Mouse (Mus musculus) heart, adult 8-10 months (tissue): ENCODE results near the gene Uba2. TPM values are rescaled to one million over a fixed set of nuclear protein-coding genes. Genes with fewer than 3 reads are reported as not detected.
"Not testable (repeated sequence)": the region's sequence is repeated elsewhere in the genome, so short reads cannot be mapped to it uniquely, and the experiment has no call there.

ENCODE experiments used
- DNase-seq: peaks from one replicate; pipeline ENCODE4 v3.0.0; 2022; ENCODE audit warnings: low spot score
- total RNA-seq, 4 experiments: library from RNA; stranded (reverse); gene quantifications; 2 replicates each; pipeline ENCODE4 v1.2.4; 2022

The Uba2 gene
- 10 to 100 TPM; 26.8 to 32.8 (median 29.9) TPM for total RNA-seq

DNA sequence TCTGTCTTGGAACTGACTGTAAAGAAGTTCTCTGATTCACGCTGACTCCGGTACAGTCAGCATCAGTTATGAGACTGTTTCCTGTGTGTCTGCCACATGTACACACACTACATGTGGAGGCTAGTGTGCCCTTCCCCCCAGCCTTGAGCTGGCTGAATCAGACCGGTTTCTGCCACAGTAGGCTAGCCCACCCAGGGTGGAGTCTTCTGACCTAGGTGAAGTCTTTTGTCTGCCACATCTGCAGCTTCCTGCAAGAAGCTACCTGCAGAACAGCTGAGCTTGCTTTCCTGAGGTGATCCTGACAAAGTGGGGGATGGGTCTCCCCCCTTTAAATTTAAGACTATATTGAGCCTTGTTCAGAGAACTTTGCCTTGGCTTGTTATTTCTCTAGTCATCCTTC, at the start of gene Uba2:
Gene Uba2, minus strand, starts transcription at position 146 of the 400 bp plus-strand sequence.
- DNase-seq, result no peak

DNA sequence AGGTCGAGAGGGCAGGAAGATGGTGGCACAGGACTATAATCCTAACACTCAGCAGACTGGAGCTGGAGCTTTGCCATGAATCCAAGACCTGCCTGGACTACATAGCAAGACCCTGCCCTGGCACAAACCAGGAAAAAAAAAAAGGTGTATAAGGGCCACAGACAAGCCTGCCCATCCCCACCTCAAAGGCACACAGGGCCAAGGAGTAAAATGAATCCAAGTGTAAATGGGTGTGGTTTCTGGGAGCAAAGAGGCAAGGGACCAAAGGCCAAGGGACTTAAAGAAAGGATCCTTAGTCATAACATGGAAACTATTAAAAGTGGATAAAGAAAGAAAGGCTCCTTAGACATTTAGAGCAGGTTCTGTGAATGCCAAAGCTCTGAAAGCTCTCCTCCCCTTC, 49.1 kb upstream of the Uba2 start:
- no peak for DNase-seq

DNA sequence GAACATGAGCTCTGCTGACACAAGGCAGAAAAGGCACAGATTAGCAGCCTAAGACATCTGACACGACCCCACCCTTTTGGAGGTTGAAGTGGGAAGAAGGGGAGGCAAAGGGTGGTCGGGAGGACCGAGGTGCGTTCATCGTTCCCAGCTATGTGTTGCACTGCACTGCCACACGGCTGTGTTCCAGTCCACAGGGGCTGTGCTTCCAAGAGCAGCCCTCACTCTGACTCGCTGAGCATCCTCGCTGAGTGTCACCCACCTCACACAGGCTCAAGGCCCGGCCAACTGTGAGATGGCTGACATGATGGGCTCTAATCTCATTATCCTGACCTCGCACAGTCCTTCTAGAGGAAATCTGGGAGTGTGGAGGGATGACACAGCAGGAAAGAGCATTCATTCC, 47.1 kb upstream of the Uba2 start:
- DNase-seq, result no peak

DNA sequence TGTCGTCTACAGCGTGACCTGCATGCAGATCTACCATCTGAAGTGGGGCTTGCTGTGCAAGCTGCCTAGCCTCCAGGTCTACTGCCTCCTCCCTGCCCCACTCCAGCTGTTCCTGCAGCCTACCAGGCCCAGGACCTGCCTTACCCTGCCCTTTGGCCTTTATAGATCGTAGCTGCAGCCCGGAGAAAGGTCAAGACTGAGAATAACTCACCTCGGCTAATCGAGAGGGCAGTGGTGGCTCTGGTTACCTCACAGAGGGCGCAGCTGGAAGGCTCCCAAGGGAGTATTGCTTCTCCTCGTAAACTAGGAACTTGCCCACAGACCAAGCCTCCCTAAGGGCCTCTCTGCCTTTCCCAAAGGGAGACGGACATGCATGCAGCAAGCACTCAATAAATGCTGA, 46.1 kb upstream of the Uba2 start:
- DNase-seq, result no peak

DNA sequence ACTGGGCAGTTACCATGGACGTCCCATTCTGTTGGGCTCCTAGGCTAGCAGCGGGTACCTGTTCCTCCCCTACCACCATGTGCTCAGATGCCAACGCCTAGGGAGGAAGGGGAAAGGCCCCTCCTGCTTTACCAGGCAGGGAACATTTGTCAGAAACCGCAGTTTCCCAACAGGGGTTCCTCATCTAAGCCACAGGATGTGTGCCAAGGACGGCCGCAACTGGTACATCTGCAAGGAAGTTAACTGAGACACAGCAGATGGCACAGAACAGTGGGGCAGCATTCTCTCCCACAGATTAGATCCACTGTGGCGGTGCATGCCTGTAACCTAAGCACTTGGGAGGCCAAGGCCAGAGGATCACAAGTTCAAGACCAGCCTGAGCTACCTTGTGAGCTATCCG, 45.2 kb upstream of the Uba2 start:
- DNase-seq, result no peak

DNA sequence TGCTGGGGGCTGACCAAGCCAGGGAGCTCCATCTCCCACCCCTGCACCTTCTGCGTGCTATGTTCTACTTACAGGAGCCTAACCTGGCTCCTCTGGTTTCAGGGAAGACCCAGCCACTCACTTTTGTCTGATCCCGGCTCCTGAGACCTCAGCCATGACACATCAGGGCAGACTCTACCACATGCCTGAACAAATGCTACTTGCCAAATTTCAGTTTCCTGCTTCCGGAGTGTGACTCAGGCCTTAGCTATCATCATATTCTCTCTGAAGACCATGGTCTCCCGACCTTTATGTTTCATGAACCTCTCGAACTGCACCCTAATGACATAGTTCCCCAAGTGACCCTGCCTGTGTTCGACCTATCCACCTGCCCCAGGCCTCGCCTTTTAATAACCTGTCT, 43.9 kb upstream of the Uba2 start:
- DNase-seq, result no peak

DNA sequence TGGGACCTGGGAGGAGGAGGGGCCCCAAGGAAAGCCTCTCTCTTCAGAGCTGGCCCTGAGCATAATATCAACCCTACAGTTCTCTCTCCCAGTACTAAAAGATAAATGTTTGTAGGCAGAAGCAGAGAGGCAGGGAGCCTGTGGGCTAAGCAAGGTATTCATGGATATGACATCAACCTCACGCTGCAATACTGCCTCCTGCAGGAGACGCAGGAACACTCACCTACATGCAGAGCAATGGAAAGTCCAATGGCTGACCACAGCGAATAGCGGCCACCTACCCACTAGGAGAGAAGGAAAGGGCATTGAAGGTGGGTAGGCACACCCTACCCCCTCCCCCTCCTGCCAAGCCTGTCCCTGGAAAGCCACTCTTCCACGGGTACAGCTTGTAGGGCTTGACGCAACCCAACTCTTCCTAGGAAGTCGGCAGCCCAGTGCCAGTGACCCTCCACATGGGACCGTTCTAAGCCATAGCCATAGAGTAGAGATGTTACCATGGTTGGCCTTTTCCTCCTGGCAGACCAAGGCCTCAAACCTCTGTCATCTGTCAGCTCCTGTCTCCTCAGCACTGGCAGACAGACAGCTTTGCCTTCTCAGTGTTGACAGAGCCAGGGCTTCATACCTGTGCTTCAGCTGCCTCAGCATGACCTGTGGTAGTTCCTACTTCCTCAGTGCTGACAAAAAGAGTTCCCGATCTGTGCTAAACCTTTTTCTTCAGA, 38.8 kb upstream of the Uba2 start:
- no peak for DNase-seq

DNA sequence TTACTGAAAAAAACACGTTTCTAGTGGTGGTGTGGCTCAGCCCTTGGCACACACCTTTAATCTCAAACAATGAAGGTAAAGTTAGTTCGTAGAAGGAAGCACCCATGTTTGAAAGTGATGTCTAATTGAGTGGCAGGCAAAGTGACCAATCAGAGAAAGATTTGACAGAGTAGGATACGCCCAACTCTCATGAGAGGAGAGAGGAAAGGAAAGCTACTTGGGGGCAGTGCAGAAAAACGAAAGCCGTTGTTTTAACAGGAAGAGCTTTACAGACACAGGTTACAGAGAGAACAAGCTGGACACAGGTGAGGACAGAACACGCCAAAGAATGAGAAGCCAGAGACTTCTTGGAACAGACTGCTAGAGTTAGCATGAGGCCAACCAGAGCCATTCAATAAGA, 36.9 kb upstream of the Uba2 start:
- DNase-seq, result no peak

DNA sequence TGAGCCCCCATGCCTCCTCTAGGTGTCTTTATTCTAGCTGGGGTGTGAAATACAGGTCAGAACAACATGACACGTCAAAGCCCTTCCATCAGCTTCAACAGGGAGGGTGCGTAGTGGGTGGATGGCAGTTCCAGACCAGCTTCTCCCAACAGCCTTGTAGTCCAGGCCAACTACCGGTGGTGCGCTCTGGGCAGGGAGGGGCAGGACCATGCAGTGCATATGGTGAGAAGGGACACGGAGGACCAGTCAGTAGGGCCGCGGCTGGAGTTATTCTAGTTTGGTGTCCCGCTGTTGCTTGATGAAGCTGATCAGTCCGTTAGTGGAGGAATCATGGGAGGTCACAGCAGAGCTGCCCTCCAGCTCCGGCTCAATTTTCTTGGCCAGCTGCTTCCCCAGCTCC, 32.7 kb upstream of the Uba2 start:
- DNase-seq, result not testable (repeated sequence)

DNA sequence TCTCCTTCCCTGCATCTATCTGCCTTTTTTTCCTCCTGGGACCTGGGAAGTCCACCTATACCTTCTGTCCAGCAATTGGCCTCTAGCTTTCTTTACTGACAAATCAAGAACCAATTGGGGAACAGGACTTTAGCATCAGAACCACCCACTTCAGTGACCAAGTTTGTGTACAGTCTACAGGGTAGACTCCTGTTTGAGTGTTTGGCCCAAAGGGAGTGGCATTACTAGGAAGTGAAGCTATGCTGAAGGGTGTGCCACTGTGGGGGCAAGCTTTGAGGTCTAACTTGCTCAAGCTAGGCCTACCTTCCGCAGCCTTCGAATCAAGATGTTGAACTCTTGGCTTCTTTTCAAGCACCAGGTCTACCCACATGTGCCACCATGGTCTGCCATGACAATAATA, 31.4 kb upstream of the Uba2 start:
- DNase-seq, result no peak

DNA sequence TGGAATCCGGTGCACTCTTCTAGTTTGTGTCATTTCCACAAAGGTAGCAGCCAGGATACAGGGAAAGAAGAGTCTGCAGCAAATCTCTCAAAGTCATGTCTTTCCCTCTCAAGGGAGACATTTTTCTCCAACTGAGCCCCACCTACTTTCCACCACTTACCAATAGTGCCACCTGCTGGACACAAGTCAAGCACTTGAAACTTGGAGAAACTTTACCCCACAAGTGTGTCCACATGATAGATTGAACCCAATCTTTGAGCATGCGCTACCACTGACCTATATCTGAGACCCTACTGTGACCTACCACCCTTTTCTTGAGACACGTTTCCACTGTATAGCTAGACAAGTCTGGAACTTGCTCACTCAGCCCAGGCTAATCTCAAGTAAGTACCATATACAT, 28.9 kb upstream of the Uba2 start:
- DNase-seq, result peak; percentile 26

DNA sequence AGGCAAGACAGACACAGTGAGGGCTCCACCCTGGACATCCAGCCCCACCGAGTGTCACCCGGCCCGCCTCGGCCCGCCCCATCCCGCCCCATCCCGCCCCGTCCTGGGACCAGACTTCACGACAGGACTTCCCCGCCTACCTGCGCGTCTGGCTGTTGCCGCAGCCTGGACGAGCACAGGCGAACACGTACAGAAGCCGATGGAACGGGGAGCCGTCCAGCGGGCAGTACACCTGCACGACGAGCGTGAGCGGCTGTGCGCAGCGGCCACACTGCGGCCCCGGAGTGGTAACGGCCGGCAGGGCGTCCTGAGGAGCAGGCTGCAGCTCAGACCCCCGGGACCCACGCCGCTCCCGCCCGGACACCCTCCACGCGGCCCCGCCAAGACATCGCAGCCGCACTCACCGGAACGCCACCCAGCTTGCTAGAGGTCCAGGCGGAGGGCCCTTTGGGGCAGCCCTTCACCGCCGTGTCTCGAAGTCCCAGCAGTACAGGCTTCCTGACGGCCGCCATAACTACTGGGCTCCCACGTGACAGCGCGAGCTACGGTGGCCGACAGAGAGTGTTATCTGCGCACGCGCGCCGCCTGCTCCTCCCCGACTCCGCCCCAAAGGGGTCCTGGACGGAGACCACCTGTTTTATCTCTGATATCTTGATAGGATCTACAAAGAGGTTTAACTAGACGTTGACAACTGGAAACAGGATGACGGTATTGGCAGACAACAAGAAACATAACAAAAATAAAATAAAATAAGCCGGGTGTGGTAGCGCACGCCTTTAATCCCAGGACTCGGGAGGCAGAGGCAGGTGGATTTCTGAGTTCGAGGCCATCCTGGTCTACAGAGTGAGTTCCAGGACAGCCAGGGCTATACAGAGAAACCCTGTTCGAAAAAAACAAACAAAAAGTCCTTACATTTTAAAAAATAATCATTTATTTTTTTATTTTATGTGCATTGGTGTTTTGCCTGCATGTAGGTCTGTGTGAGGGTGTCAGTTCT, 27.0 kb upstream of the Uba2 start, which contains the start of gene Pdcd2l:
Gene Pdcd2l, minus strand, starts transcription at position 530 of the 997 bp plus-strand sequence.
- DNase-seq, result peak; percentile 89

DNA sequence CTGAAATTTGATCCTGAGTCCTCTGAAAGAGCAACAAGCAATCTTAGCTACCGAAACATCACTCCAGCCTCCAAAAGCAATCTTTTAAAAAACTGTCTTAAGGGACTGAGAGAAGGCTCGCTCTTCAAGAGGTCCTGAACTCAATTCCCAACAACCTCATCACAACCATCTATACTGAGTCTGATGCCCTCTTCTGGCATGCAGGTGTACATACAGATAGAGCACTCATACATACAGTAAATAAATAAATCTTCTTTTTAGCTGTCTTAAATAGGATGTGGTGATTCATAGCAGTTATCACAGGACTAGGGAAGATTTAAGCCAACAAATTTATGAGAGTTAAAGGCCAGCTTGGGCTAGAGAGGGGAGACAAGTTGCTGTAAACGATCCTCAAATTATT, 26.2 kb upstream of the Uba2 start:
- no peak for DNase-seq

DNA sequence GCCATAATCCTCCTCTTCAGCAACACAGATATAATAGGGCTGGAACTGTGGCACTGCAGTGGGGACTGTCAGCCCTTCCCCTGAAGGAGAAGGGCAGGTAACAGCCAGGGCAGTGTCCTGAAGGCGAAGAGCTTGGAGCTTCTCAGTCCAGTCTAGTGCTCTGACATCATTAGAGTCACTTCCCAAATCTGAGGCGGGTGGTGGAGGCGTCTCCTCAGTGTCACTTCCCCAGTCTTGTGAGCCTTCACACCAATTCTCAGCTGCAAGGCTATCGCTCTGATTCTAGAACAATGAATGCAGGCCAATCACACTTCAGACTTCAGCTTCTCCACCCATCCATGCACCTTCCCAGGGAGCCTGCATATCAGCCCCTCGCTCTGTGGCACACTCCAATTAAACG, 23.4 kb upstream of the Uba2 start:
- DNase-seq, result no peak

DNA sequence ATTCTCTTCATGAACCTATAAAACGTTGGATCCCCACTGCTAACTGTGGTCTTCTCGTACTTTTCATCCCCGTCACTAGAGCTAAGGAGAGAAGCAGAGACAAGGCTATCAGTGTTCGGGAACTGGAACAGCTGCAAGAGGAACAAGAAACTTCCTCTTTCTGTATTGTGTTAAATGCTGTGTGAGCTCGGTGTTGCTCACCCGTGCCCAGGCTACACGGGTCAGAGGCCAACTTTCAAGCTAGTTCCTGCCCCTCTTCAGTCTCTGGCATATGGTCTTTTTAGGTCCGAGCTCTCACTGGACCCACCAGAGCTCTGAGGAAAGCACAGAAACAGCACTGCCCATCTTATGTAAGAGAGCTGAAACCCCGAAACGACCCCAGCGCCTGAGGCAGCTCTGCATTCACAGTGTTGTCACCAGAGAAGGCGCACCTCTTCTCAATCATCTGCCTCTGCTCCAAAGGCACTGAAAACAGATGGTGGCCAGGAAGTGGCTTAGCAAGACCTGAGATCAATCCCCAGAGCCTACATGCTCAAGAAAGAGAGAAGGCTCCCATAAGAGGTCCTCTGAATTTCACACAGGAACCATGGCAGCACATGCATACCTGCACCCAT, 20.1 kb upstream of the Uba2 start:
- no peak for DNase-seq

DNA sequence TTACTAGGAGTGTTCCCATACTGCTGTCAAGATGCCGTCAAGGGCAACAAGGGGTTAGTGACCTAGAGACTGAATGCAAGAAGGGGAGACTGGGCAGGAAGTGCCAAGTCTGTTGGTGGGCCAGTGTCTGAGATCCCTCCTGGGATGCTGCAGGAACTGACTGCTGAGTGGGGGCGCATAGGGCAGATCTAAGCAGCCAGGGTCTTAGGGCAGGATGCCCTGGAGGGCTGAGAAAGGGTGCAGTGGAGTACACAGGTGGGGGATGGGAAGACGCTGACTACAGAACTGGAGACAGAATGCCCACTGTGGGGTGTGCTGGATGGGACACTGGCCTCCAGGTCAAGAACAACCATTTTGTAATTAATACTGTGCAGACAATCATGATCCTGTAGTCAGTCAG, 14.4 kb upstream of the Uba2 start:
- no peak for DNase-seq

DNA sequence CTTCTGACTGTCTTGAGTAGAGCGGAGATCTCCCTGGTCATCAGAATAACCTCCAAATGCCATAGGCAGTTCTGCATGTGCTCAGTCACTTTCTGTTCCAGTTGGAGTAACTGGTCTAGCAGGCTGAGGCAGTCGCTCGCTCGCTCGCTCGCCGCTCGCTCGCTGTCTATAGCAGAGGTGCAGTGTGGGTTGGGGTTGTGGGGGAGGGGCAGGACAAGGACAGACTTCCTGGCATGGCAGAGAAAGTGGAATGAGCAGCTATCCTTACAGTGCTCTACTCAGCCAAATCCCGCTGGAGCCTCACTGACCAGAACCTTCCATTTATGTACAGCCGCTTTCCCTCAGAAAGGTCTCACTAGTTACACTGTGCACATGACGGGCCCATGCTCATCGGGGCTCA, 14.0 kb upstream of the Uba2 start:
- DNase-seq, result no peak

DNA sequence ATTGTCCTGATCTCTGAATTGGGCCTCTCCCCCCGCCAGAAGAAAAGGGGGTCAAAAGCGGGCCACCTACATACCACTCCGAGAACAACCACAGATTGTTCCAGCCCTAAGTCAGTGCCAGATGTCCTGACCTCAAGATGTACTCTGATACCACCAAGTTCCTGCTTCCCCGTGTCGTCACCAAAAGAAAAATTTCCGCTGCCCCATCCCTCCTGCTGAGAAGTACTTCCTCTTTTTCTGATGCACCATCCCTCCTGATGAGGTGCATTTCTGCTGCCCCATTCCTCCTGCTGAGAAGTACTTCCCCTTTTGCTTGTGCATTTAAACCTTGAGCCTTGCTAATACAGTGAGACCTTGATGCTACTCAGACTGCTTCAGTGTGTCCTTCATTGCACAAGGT, 6.8 kb upstream of the Uba2 start:
- DNase-seq, result not testable (repeated sequence)

DNA sequence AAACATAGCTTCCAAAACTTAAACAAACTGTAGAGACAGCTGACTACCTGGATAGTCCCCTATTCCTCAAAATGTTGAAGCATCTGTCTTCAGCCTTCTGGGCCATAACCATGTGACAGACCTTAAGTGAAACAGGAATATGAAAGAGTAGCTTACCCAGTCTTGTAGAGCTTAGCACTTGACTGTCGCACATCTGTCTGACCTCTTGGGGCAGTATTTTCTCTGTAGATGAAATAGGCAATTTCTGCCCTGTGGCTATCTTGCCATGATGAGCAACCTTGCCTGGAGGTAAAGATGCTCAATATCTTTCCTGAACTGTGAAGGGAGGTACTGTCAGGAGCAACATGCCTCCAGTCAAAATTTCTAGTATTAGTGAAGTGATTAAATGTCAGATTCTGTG, 2.9 kb upstream of the Uba2 start:
- DNase-seq, result no peak

DNA sequence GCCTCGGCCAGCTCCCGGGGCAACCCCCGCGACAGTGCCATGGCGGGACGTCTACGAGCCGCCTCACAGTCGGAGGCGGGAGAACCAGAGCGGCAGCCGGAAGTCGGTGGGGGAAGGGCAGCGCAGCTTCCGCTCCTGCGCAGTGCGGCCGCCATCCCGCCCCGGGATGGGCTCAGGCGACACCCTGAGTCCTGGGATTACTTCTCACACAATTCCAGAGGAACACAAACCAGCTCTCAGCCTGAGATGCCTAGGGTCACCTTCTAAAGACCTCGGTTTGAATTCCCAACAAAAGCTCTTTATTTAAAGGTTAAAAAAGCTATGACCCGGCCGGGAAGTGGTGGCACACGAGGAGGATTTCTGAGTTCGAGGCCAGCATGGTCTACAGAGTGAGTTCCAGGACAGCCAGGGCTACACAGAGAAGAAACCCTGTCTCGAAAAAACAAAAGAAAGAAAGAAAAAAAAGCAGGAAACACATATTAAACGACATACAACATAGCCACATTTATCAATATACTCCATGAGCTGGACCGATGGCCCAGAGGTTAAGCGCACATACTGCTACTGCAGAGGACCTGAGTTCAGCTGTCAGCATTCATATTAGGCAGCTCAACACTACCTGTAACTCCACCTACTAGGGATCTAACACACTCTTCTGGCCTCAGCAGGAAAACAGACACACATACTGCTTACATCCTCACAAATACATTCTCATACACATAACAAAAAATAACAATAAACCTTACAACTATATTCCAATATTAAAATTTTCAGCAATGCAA, 738 bp downstream of the Uba2 start:
- DNase-seq, result peak; percentile 93

DNA sequence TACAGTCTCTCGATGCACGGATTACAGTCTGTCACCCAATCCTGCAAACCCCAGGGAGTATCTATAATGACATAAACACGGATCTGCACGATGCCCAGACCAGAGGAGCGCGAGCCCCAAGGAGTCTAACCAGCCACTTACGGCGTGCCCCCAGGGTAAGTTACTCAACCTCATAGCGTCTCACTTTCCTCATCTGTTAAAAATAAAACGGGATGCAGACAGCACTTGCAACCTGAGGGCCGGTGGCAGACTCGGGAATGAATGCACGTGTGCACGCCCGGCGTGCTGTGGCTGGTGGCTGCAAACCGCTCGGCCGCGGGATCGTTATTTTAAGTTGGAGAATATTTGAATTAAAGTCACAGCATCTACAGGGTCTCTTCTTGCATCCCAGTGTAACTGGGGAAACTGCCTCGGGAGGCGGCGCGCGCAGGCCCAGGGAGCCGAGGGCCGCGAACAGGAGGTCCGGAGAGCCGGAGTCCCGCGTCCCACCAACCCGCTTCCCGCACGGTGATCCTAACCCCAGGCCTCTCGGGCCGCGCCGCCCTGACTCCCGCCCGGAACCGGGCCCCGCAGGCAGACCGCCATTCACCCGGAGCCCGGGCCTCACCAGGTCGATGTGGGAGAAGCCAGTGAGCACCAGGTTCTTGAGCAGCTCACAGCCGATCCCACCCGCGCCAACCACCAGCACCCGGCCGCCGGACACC, 1.5 kb downstream of the Uba2 start:
- DNase-seq, result peak; percentile 11
